Mouse (Mus musculus) A20 (cell line): ENCODE data around the gene Med21.

Source experiments
- DNase-seq: peaks from one replicate; pipeline ENCODE4 v3.0.0-alpha.2; 2011; ENCODE audit warnings: low read depth, low spot score

The Med21 gene

GRCm38 (mm10) chr6:146678136-146679070, 36.1 kb downstream of the Med21 start:
- no peak for DNase-seq

DNA sequence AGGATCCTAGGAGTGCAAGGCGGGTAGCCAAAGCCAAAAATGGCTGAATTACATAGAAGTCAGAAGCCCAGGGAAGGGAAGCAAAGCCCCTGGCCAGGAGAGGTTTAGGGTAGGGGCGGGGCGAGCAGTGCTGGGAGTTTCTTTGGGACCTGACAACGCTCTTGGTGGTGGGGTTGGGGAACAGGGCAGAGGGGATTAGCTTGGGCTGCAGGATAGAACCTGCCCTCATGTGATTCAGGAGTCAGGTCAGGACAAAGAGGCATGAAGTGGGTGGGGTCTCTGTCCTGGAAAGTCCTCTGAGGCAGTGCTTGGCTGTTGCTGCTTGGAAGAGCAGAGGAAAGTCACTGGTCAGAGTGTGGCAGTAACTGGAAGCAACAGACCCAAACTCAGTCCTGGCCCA, 41.5 kb downstream of the Med21 start:
- no peak for DNase-seq

GRCm38 (mm10) chr6:146685781-146686308, 43.5 kb downstream of the Med21 start:
- DNase-seq, result peak; percentile 63

DNA sequence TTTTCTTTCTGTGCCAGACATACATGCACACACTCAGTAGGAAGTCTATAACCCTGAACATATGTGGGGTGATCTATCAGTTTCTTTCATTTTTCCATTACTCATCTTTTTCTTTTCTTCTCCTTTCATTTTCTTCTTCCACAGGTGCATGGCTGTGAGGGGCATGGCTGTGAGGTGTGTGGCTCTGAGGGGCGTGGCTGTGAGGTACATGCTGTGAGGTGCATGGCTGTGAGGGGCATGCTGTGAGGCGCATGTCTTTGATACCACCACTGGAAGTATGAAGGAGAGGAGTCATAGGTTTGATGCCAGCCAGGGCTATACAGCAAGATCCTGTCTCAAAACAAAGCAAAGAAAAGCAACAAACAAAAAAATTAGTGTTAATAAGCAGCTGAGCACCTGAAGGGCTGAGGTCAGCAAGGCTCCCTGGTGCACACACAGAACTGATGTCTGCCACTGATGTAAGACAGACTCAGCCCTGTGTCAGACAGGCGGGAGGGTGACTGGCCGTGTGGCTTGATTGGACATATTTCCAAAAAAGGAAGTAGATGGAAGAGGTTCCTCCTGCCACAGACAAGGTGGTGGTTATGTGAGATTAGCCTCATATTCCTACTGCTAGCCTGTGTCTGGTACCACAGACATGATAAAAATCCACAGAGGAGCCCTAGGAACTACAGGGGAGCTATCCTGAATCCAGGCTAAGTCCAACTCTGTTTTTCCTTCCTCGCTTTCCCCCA, 44.3 kb downstream of the Med21 start:
- DNase-seq, result peak; percentile 52

DNA sequence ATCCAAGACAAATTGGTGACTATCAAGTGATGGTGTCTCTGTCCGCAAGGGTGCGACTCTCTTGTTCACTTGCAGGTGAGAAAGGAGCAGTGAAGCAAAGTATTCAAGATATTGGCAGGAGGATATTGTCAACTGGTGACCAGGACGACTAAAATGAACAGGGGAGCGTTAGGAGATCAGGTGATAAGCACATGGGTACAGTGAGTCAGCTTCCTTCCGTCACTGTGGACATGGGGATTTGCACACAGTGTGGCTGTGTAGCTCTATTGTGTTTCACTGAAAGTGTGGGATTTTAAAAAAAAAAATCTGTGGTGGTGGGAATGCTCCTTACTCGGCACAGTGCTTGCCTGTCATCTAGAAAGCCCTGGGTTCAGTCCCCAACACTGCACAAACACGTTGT, 45.7 kb downstream of the Med21 start:
- DNase-seq, result no peak

GRCm38 (mm10) chr6:146688861-146689260, 46.5 kb downstream of the Med21 start:
- peak; percentile 57 for DNase-seq

DNA sequence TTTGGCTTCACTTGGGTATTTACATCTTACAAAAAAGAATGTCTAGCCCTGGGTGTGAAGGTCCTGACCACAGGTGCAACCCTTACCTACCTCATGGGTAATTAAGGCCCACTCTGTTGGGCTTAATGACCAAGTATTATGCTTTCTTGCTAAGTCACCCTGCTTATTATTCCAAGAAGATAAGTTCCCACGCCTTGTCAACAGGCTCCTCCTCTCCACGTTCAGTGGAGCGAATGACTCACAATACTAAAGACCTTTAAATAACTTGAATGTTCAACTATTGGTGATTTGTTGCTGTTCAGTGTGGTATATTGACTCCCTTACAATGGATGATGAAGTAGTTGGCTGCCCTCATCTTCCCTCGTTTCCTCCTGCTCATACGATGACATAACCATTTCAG, 55.4 kb downstream of the Med21 start:
- DNase-seq, result no peak

DNA sequence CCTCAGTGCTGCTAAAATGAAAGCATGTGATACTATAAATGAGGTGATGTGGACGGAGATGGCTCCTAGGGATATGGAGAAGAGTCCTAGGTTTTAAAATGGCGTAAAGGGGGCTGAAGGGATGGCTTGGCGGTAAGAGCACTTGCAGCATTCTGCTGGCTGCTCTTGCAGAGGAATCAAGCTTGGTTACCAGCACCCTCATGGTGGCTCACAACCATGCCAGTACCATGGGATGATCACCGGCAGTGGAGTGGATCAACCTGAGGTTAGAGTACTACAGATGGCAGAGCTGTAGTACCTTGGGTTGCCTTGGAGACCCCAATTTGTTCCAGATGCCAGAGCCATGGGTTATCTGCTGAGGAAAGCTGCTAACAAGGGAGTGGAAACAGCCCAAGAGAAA, 56.0 kb downstream of the Med21 start:
- DNase-seq, result no peak
